Mouse (Mus musculus) A20 (cell line): ENCODE data around the gene Rnf180.

Experiments used
- DNase-seq: peaks from one replicate; pipeline ENCODE4 v3.0.0-alpha.2; 2011; ENCODE audit warnings: low read depth, low spot score

Rnf180 gene

GRCm38 (mm10) chr13:105250264-105250663, 44.4 kb downstream of the Rnf180 start:
- no peak for DNase-seq

- no peak for DNase-seq
These were observed 45.0 kb downstream of the Rnf180 start for GRCm38 (mm10) chr13:105249599-105249998.

- DNase-seq = no peak
These were observed 46.9 kb downstream of the Rnf180 start for GRCm38 (mm10) chr13:105247691-105248090.

GRCm38 (mm10) chr13:105240810-105241209, 53.8 kb downstream of the Rnf180 start:
- DNase-seq = no peak

GRCm38 (mm10) chr13:105227126-105227525, 67.5 kb downstream of the Rnf180 start:
- no peak for DNase-seq

GRCm38 (mm10) chr13:105224048-105224447, 70.6 kb downstream of the Rnf180 start:
- DNase-seq = no peak

GRCm38 (mm10) chr13:105223147-105223546, 71.5 kb downstream of the Rnf180 start:
- no peak for DNase-seq

- no peak for DNase-seq
These were observed 72.4 kb downstream of the Rnf180 start for GRCm38 (mm10) chr13:105222016-105222725.

GRCm38 (mm10) chr13:105210746-105211145, 83.9 kb downstream of the Rnf180 start:
- DNase-seq = no peak

GRCm38 (mm10) chr13:105203851-105204250, 90.8 kb downstream of the Rnf180 start:
- no peak for DNase-seq

- DNase-seq = no peak
These were observed 96.0 kb downstream of the Rnf180 start for GRCm38 (mm10) chr13:105198658-105199057.

- no peak for DNase-seq
These were observed 96.6 kb downstream of the Rnf180 start for GRCm38 (mm10) chr13:105198028-105198427.

- DNase-seq = no peak
These were observed 101.0 kb downstream of the Rnf180 start for GRCm38 (mm10) chr13:105193583-105193982.

- no peak for DNase-seq
These were observed 105.9 kb downstream of the Rnf180 start for GRCm38 (mm10) chr13:105188730-105189129.

- DNase-seq = no peak
These were observed 113.8 kb downstream of the Rnf180 start for GRCm38 (mm10) chr13:105180781-105181180.

GRCm38 (mm10) chr13:105165441-105165840, 129.2 kb downstream of the Rnf180 start:
- DNase-seq = no peak

GRCm38 (mm10) chr13:105153955-105154354, 140.7 kb downstream of the Rnf180 start:
- DNase-seq = no peak

- no peak for DNase-seq
These were observed 144.6 kb downstream of the Rnf180 start for GRCm38 (mm10) chr13:105150006-105150405.

- DNase-seq = no peak
These were observed 146.7 kb downstream of the Rnf180 start for GRCm38 (mm10) chr13:105147795-105148418.

- no peak for DNase-seq
These were observed 147.8 kb downstream of the Rnf180 start for GRCm38 (mm10) chr13:105146827-105147226.

GRCm38 (mm10) chr13:105139881-105140280, 154.7 kb downstream of the Rnf180 start:
- DNase-seq = no peak

- no peak for DNase-seq
These were observed 160.2 kb downstream of the Rnf180 start for GRCm38 (mm10) chr13:105134397-105134796.

GRCm38 (mm10) chr13:105132776-105133175, 161.8 kb downstream of the Rnf180 start:
- no peak for DNase-seq
